Mouse (Mus musculus) hindbrain, embryonic 11.5 days (tissue): ENCODE data around the gene Sh3bp1. TPM values are rescaled to one million over a fixed set of nuclear protein-coding genes. Genes with fewer than 3 reads are reported as not detected.

Source experiments
- ATAC-seq: fragments of 200-750 bp; cut with Nextera tagmentation; 2 replicates; pipeline ENCODE4 v1.8.0; 2017; ENCODE audit warnings: mild to moderate bottlenecking, moderate TSS enrichment, moderate library complexity; ENCODE audit not compliant: low FRiP score
- DNase-seq: peaks from one replicate; pipeline ENCODE4 v3.0.0-alpha.2; 2015; ENCODE audit warnings: low spot score
- H3K27ac ChIP-seq: fragments of 300-500 bp; sonication (generic); 2 replicates; pipeline ENCODE4 v1.5.1; 2014; ENCODE audit warnings: mild to moderate bottlenecking, low read depth, low read length
- H3K27me3 ChIP-seq: fragments of 300-500 bp; sonication (generic); 2 replicates; pipeline ENCODE4 v1.6.1; 2014; ENCODE audit warnings: mild to moderate bottlenecking, low read length, moderate library complexity, mixed read lengths; ENCODE audit not compliant: control insufficient read depth, insufficient read depth
- H3K36me3 ChIP-seq: fragments of 300-500 bp; sonication (generic); 2 replicates; pipeline ENCODE4 v1.6.1; 2014; ENCODE audit warnings: mild to moderate bottlenecking, low read length, moderate library complexity, mixed read lengths; ENCODE audit not compliant: control insufficient read depth, insufficient read depth
- H3K4me1 ChIP-seq: fragments of 300-500 bp; sonication (generic); replicated peaks from 2 replicates; pipeline ENCODE4 v1.6.1; 2014; ENCODE audit warnings: low read length, mixed read lengths; ENCODE audit not compliant: control insufficient read depth, insufficient read depth
- H3K4me2 ChIP-seq: fragments of 300-500 bp; sonication (generic); replicated peaks from 2 replicates; pipeline ENCODE4 v1.6.1; 2014; ENCODE audit warnings: mild to moderate bottlenecking, low read depth, low read length
- H3K4me3 ChIP-seq: fragments of 300-500 bp; sonication (generic); 2 replicates; pipeline ENCODE4 v1.5.1; 2014; ENCODE audit warnings: low read depth, low read length
- H3K9ac ChIP-seq: fragments of 300-500 bp; sonication (generic); 2 replicates; pipeline ENCODE4 v1.6.1; 2014; ENCODE audit warnings: low read depth, low read length
- H3K9me3 ChIP-seq: fragments of 300-500 bp; sonication (generic); 2 replicates; pipeline ENCODE4 v1.6.1; 2016; ENCODE audit warnings: low read length; ENCODE audit not compliant: control insufficient read depth
- WGBS: fragments of 180-500 bp; shearing (Covaris S2); extraction: QIAGEN DNeasy Blood & Tissue Kit; methylation state at CpG from one replicate; pipeline ENCODE4 v1.1.7; 2014; 5-methylcytosine and 5-hydroxymethylcytosine counted together
- polyA plus RNA-seq: library from polyadenylated mRNA; unstranded; fragments of >200 nt; fragmentation: Nextera tagmentation; extraction: Ambion mirVana; gene quantifications from 2 replicates; pipeline ENCODE4 v1.2.1, GENCODE M21; 2014

Gene Sh3bp1
- polyA plus RNA-seq, 1 experiment from 2014 or later, result 11.8 TPM

- H3K36me3 ChIP-seq, result peaks cover 6% of the 10 kb centered on the region; the same call in 1 of the 2 replicates
- H3K4me3 ChIP-seq, result no peak overlapping the region
- WGBS, result 90% methylated on average over 10 of the region's 10 CpGs
- no peak for ATAC-seq
- H3K4me1 ChIP-seq, result no peaks in the 10 kb centered on the region
- DNase-seq, result no peak
- H3K27ac ChIP-seq, result no peak overlapping the region
- H3K27me3 ChIP-seq, result no peaks in the 10 kb centered on the region
- no peak overlapping the region for H3K4me2 ChIP-seq
- H3K9me3 ChIP-seq, result no peaks in the 10 kb centered on the region
- H3K9ac ChIP-seq, result no peak overlapping the region
Measured at GRCm38 (mm10) chr15:78937311-78937710, 37.7 kb downstream of the Sh3bp1 start.

- ATAC-seq, result no peak
Measured at GRCm38 (mm10) chr15:78937963-78938362, 38.4 kb downstream of the Sh3bp1 start.

GRCm38 (mm10) chr15:78940325-78940724 is 40.8 kb downstream of the Sh3bp1 start:
- H3K9me3 ChIP-seq, result no peaks in the 10 kb centered on the region
- WGBS, result 94% methylated on average over 13 of the region's 13 CpGs
- no peak overlapping the region for H3K9ac ChIP-seq
- no peak overlapping the region for H3K4me3 ChIP-seq
- peaks cover 6% of the 10 kb centered on the region; the same call in 1 of the 2 replicates for H3K36me3 ChIP-seq
- ATAC-seq, result no peak
- DNase-seq, result no peak
- no peak overlapping the region for H3K4me2 ChIP-seq
- no peaks in the 10 kb centered on the region for H3K27me3 ChIP-seq
- no peak overlapping the region for H3K27ac ChIP-seq
- no peaks in the 10 kb centered on the region; the same call in 1 of the 2 replicates for H3K4me1 ChIP-seq

More at GRCm38 (mm10) chr15:78937963-78938362, 38.4 kb downstream of the Sh3bp1 start:
- Histone ChIP-seq H3K27ac (no peak overlapping the region), H3K27me3 (no peaks in the 10 kb centered on the region), H3K36me3 (peaks cover 6% of the 10 kb centered on the region; the same call in 1 of the 2 replicates), H3K9me3 (no peaks in the 10 kb centered on the region), H3K9ac (no peak overlapping the region), H3K4me1 (no peaks in the 10 kb centered on the region), H3K4me3 (no peak overlapping the region), H3K4me2 (no peak overlapping the region)
- 95% methylated on average over 2 of the region's 2 CpGs for WGBS
- DNase-seq, result no peak

GRCm38 (mm10) chr15:78942663-78943062 is 43.1 kb downstream of the Sh3bp1 start:
- WGBS, result 7% methylated on average over 9 of the region's 9 CpGs
- 0 out of 2 replicates have a peak overlapping the region, but pooled peaks have one; percentile 37 for H3K27ac ChIP-seq
- peak overlapping the region; percentile 35 for H3K4me2 ChIP-seq

GRCm38 (mm10) chr15:78946232-78946631 is 46.7 kb downstream of the Sh3bp1 start:
- Histone ChIP-seq H3K4me1 (no peaks in the 10 kb centered on the region; the same call in none of the 2 replicates), H3K4me2 (no peak overlapping the region), H3K9ac (no peak overlapping the region), H3K27ac (no peak overlapping the region), H3K4me3 (no peak overlapping the region), H3K9me3 (no peaks in the 10 kb centered on the region), H3K27me3 (no peaks in the 10 kb centered on the region; the same call in 1 of the 2 replicates), H3K36me3 (no peaks in the 10 kb centered on the region)
- DNase-seq (no peak), ATAC-seq (no peak)
- 87% methylated on average over 7 of the region's 7 CpGs for WGBS

More at GRCm38 (mm10) chr15:78942663-78943062, 43.1 kb downstream of the Sh3bp1 start:
- Histone ChIP-seq H3K4me1 (no peaks in the 10 kb centered on the region; the same call in none of the 2 replicates), H3K9me3 (no peaks in the 10 kb centered on the region), H3K9ac (peak overlapping the region; percentile 53), H3K36me3 (peaks cover 4% of the 10 kb centered on the region; the same call in 1 of the 2 replicates), H3K27me3 (no peaks in the 10 kb centered on the region; the same call in 1 of the 2 replicates), H3K4me3 (0 out of 2 replicates have a peak overlapping the region, but pooled peaks have one; percentile 16)
- DNase-seq (peak; percentile 92), ATAC-seq (peak; percentile 65; the same call in 1 of the 2 replicates)

- DNase-seq (peak; percentile 94), ATAC-seq (peak; percentile 98)
- Histone ChIP-seq H3K36me3 (no peaks in the 10 kb centered on the region), H3K4me2 (peak within 1 kb of the TSS; percentile 53), H3K9me3 (no peaks in the 10 kb centered on the region), H3K4me3 (peak within 1 kb of the TSS; percentile 52), H3K27ac (peak within 1 kb of the TSS; percentile 58; the same call in 1 of the 2 replicates), H3K4me1 (no peaks in the 10 kb centered on the region; the same call in none of the 2 replicates), H3K9ac (peak within 1 kb of the TSS; percentile 67), H3K27me3 (no peaks in the 10 kb centered on the region; the same call in 1 of the 2 replicates)
- WGBS, result under 1% methylated on average over 24 of the region's 24 CpGs
Measured at GRCm38 (mm10) chr15:78947657-78948056, 48.1 kb downstream of the Sh3bp1 start, which contains the start of gene Triobp. TSS of gene Triobp (plus strand) at chr15:78947724.

GRCm38 (mm10) chr15:78948152-78948725 is 48.7 kb downstream of the Sh3bp1 start:
- Histone ChIP-seq H3K27ac (peak overlapping the region; percentile 58; the same call in 1 of the 2 replicates), H3K36me3 (no peaks in the 10 kb centered on the region), H3K4me1 (no peaks in the 10 kb centered on the region; the same call in none of the 2 replicates), H3K4me2 (peak overlapping the region; percentile 53), H3K9me3 (no peaks in the 10 kb centered on the region), H3K27me3 (no peaks in the 10 kb centered on the region; the same call in 1 of the 2 replicates), H3K4me3 (peak overlapping the region; percentile 52), H3K9ac (peak overlapping the region; percentile 67)
- 4% methylated on average over 11 of the region's 11 CpGs for WGBS
- DNase-seq (no peak), ATAC-seq (peak; percentile 45)

GRCm38 (mm10) chr15:78948883-78949282 is 49.3 kb downstream of the Sh3bp1 start:
- no peaks in the 10 kb centered on the region; the same call in 1 of the 2 replicates for H3K27me3 ChIP-seq
- H3K4me2 ChIP-seq, result peak overlapping the region; percentile 53
- DNase-seq (no peak), ATAC-seq (no peak)
- H3K4me1 ChIP-seq, result no peaks in the 10 kb centered on the region; the same call in 1 of the 2 replicates
- H3K27ac ChIP-seq, result no peak overlapping the region
- no peaks in the 10 kb centered on the region for H3K9me3 ChIP-seq
- H3K4me3 ChIP-seq, result no peak overlapping the region; the same call in 1 of the 2 replicates
- WGBS, result 98% methylated on average over 3 of the region's 3 CpGs
- H3K9ac ChIP-seq, result no peak overlapping the region
- no peaks in the 10 kb centered on the region for H3K36me3 ChIP-seq
